Mouse (Mus musculus) G1E (cell line): ENCODE data around the gene Gdpd1. TPM values are rescaled to one million over a fixed set of nuclear protein-coding genes. Genes with fewer than 3 reads are reported as not detected.

Experiments used
- ATAC-seq: 2 replicates; pipeline ENCODE4 v1.8.0; 2016; ENCODE audit warnings: mild to moderate bottlenecking; ENCODE audit not compliant: insufficient number of reproducible peaks, poor library complexity, low FRiP score, severe bottlenecking; ENCODE audit errors: extremely low read depth
- DNase-seq: peaks from one replicate; pipeline ENCODE4 v3.0.0; 2012; ENCODE audit warnings: low spot score
- H3K27me3 ChIP-seq: 2 replicates; pipeline ENCODE4 v1.6.1; 2012; ENCODE audit warnings: mild to moderate bottlenecking, low read length, inconsistent platforms; ENCODE audit not compliant: insufficient read depth
- H3K36me3 ChIP-seq: replicated peaks from 2 replicates; pipeline ENCODE3; 2012; ENCODE audit warnings: mild to moderate bottlenecking, inconsistent platforms
- H3K4me1 ChIP-seq: 2 replicates; pipeline ENCODE4 v1.6.1; 2012; ENCODE audit warnings: low read depth, low read length, inconsistent platforms, mixed read lengths; ENCODE audit not compliant: insufficient read depth
- H3K4me3 ChIP-seq: 2 replicates; pipeline ENCODE4 v1.5.1; 2012; ENCODE audit warnings: low read depth, mild to moderate bottlenecking, inconsistent platforms, low read length, moderate library complexity, mixed read lengths
- H3K9me3 ChIP-seq: replicated peaks from 2 replicates; pipeline ENCODE4 v1.6.1; 2012; ENCODE audit warnings: inconsistent platforms
- CTCF ChIP-seq: IDR thresholded peaks from 2 replicates; pipeline ENCODE4 v1.5.1; 2012; ENCODE audit warnings: low read depth, low read length, inconsistent platforms, mixed read lengths
- GATA1 ChIP-seq: IDR thresholded peaks from 2 replicates; pipeline ENCODE4 v1.6.1; 2012; ENCODE audit warnings: borderline replicate concordance, low read length, inconsistent platforms, mixed read lengths
- GATA2 ChIP-seq: IDR thresholded peaks from 2 replicates; pipeline ENCODE4 v1.6.1; 2012; ENCODE audit warnings: low read depth, low read length, inconsistent platforms, borderline replicate concordance
- POLR2AphosphoS5 ChIP-seq: IDR thresholded peaks from 2 replicates; pipeline ENCODE4 v1.6.1; 2012; ENCODE audit warnings: low read depth, low read length, inconsistent platforms; ENCODE audit not compliant: insufficient replicate concordance
- TAL1 ChIP-seq: conservative IDR thresholded peaks from 2 replicates; pipeline ENCODE4 v1.6.1; 2012; ENCODE audit warnings: low read depth, low read length, inconsistent platforms, mixed read lengths
- polyA plus RNA-seq: library from polyadenylated mRNA; stranded (reverse); fragments of >175 nt; gene quantifications from 2 replicates; pipeline ENCODE4 v1.2.3, GENCODE M21; 2012
- total RNA-seq, 2 experiments: library from RNA; stranded (forward) in 1 of 2; stranded (reverse) in 1 of 2; fragments of 200-1000 nt in 1 of 2; fragments of >200 nt in 1 of 2; fragmentation: Nextera tagmentation in 1 of 2; gene quantifications; 2 replicates each; pipeline ENCODE4 v1.2.3; 2014 to 2017

Gene Gdpd1
- total RNA-seq (2014; fragmentation: Nextera tagmentation) (1.5 and 4.1 TPM in 2 replicates), total RNA-seq (2017) (0.52 and 0.87 TPM in 2 replicates), polyA plus RNA-seq (0.05 and 0.08 TPM in 2 replicates)

- DNase-seq (peak; percentile 81), ATAC-seq (no peak; the same call in 1 of the 2 replicates)
- peaks cover 19% of the 10 kb centered on the region for H3K4me1 ChIP-seq
- H3K27me3 ChIP-seq, result peaks cover 8% of the 10 kb centered on the region
- H3K36me3 ChIP-seq, result peaks cover 26% of the 10 kb centered on the region
- H3K4me3 ChIP-seq, result peak within 1 kb of the TSS; percentile 71
- H3K9me3 ChIP-seq, result no peaks in the 10 kb centered on the region
- no peak for TF ChIP-seq CTCF
- no peak for TF ChIP-seq GATA1
- no peak for TF ChIP-seq GATA2
- no peak for TF ChIP-seq TAL1
- no peak for TF ChIP-seq POLR2AphosphoS5
These were observed at the start of gene Gdpd1 for GRCm38 (mm10) chr11:87073866-87074440. TSS of gene Gdpd1 (minus strand) at chr11:87074062.

GRCm38 (mm10) chr11:87121864-87122263 is 48.0 kb upstream of the Gdpd1 start:
- TF ChIP-seq GATA1 (no peak), POLR2AphosphoS5 (no peak), GATA2 (no peak), CTCF (no peak)
- Histone ChIP-seq H3K9me3 (no peaks in the 10 kb centered on the region), H3K36me3 (peaks cover 66% of the 10 kb centered on the region), H3K27me3 (no peaks in the 10 kb centered on the region), H3K4me1 (peaks cover 9% of the 10 kb centered on the region; the same call in 1 of the 2 replicates), H3K4me3 (no peak overlapping the region)
- ATAC-seq (no peak), DNase-seq (no peak)

- Histone ChIP-seq H3K4me1 (peaks cover 4% of the 10 kb centered on the region; the same call in 1 of the 2 replicates), H3K36me3 (peaks cover 45% of the 10 kb centered on the region), H3K4me3 (peak overlapping the region; percentile 83), H3K27me3 (no peaks in the 10 kb centered on the region), H3K9me3 (no peaks in the 10 kb centered on the region)
- TF ChIP-seq GATA2, result no peak
- TF ChIP-seq TAL1, result no peak
- no peak for TF ChIP-seq CTCF
- no peak for TF ChIP-seq GATA1
- no peak for TF ChIP-seq POLR2AphosphoS5
- ATAC-seq (no peak), DNase-seq (no peak)
These were observed 36.5 kb upstream of the Gdpd1 start for GRCm38 (mm10) chr11:87110172-87110909.

- TF ChIP-seq CTCF (no peak), POLR2AphosphoS5 (no peak), GATA2 (no peak), GATA1 (no peak), TAL1 (no peak)
- peak; percentile 2 for DNase-seq
- H3K36me3 ChIP-seq, result peaks cover 45% of the 10 kb centered on the region
- ATAC-seq, result no peak
- no peaks in the 10 kb centered on the region for H3K27me3 ChIP-seq
- peaks cover 7% of the 10 kb centered on the region; the same call in 1 of the 2 replicates for H3K4me1 ChIP-seq
- no peaks in the 10 kb centered on the region for H3K9me3 ChIP-seq
- H3K4me3 ChIP-seq, result peak overlapping the region; percentile 83
These were observed 35.8 kb upstream of the Gdpd1 start for GRCm38 (mm10) chr11:87109519-87110171.

- ATAC-seq (peak; percentile 93), DNase-seq (peak; percentile 88)
- Histone ChIP-seq H3K4me1 (peaks cover 7% of the 10 kb centered on the region; the same call in 1 of the 2 replicates), H3K4me3 (peak within 1 kb of the TSS; percentile 83), H3K9me3 (no peaks in the 10 kb centered on the region), H3K36me3 (peaks cover 45% of the 10 kb centered on the region), H3K27me3 (no peaks in the 10 kb centered on the region)
- TF ChIP-seq GATA2 (no peak), TAL1 (no peak), CTCF (no peak), POLR2AphosphoS5 (no peak), GATA1 (no peak)
These were observed 35.1 kb upstream of the Gdpd1 start, which contains the start of gene Ska2 for GRCm38 (mm10) chr11:87108755-87109518. TSS of gene Ska2 (plus strand) at chr11:87109234.

- Histone ChIP-seq H3K4me1 (peaks cover 7% of the 10 kb centered on the region; the same call in 1 of the 2 replicates), H3K4me3 (peak within 1 kb of the TSS; percentile 83), H3K9me3 (no peaks in the 10 kb centered on the region), H3K27me3 (no peaks in the 10 kb centered on the region), H3K36me3 (peaks cover 45% of the 10 kb centered on the region)
- no peak for TF ChIP-seq GATA1
- DNase-seq (no peak), ATAC-seq (no peak)
These were observed 34.5 kb upstream of the Gdpd1 start, which contains the start of gene Prr11 for GRCm38 (mm10) chr11:87108409-87108754. TSS of gene Prr11 (minus strand) at chr11:87108708.
